Mouse (Mus musculus): Measurements from ENCODE around the gene Casp2. TPM values are rescaled to one million over a fixed set of nuclear protein-coding genes. Genes with fewer than 3 reads are reported as not detected.

Casp2 gene
- 11.7 TPM for polyA plus RNA-seq (2012; fragmentation: generic; extraction: Trizol)
- long read RNA-seq, experiment 1, transcript Casp2-201 (11 exons, 3,529 nt), result major isoform, 5 of 7 reads
- long read RNA-seq, experiment 1, partial matches to known transcripts, result 0 of 7 reads
- long read RNA-seq, experiment 1, other reads (novel, unspliced or antisense), result 2 of 7 reads
- long read RNA-seq, experiment 2, transcript Casp2-201 (11 exons, 3,529 nt), result major isoform, 89 of 109 reads
- long read RNA-seq, experiment 2, transcript Casp2-209 (12 exons, 1,439 nt), result minor isoform, 5 of 109 reads
- long read RNA-seq, experiment 2, partial matches to known transcripts, result 5 of 109 reads
- long read RNA-seq, experiment 2, other reads (novel, unspliced or antisense), result 10 of 109 reads

DNA sequence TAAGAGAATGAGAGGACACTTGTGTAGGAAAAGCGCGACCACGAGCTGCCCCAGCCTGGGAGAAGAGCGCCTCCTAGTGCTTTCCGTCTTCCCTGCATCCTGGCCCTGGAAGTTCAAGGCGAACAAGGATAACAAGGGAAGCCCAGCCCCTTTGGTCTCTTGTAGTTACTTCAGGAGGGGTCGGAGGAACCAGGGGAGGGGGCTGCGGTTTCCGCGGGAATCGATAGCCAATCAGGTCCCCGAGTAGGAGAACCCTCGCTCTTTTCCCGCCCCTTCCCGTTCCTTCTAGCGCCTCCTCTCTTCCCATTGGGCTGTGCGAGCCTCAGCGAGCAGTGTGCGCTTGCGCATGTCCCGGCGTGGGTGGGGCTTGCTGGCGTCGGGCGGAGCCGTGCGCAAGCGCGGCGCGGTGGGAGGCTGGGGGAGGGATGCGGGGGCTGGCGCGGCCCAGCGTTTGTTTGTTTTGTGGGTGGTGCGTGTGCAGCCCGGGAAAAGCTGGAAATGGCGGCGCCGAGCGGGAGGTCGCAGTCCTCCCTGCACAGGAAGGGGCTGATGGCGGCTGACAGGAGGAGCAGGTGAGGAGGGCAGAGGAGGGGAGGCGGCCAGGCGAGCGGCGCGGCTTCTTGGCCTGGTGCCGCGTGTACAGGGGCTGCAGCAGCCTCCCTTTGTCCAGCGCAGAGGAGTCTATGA is at the start of gene Casp2:
Gene Casp2, plus strand, starts transcription at position 360 of the 687 bp plus-strand sequence.
- Histone ChIP-seq H3ac (ENCODE audit: control insufficient read depth, insufficient read length, low read depth) (peak within 1 kb of the TSS; percentile 94), H3K27me3 (ENCODE audit: control insufficient read depth, insufficient read depth, insufficient read length) (no peaks in the 10 kb centered on the region), H3K79me3 (ENCODE audit: low read depth) (peaks cover 28% of the 10 kb centered on the region), H3K36me3 (ENCODE audit: control insufficient read depth, insufficient read depth) (peaks cover 29% of the 10 kb centered on the region), H3K79me2 (ENCODE audit: control insufficient read depth, insufficient read depth) (peaks cover 36% of the 10 kb centered on the region), H3K4me3 (ENCODE audit: insufficient read depth, poor library complexity, severe bottlenecking) (peak within 1 kb of the TSS; percentile 93)
- TF ChIP-seq CTCF (IDR thresholded peaks at IDR 0.05; ENCODE audit: control insufficient read depth, insufficient read depth, insufficient read length) (peak; percentile 76), MAX (IDR thresholded peaks at IDR 0.05) (peak; percentile 66), CEBPB (IDR thresholded peaks at IDR 0.05; ENCODE audit: low read depth) (no peak)

DNA sequence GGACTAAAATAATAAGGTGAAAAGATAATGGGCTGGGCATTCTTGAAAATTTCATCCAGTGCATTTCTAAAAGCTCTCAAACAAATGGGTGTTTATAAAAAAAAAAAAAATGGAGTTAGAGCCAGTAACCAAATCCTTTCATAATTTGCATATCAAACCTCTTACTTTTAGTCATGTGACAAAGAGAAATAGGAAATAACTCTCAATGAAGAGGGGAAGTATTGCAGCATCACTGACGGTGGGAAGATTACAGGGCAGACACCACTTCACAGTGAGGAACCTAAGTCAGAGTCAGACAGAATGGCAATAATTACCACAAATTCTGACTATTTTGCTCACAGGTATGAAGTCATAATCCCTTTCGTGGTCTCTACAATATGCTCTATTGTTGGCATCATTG is 49.8 kb upstream of the Casp2 start, which contains the start of gene Tas2r144:
Gene Tas2r144, plus strand, starts transcription at position 301 of the 400 bp plus-strand sequence.
- no peaks in the 10 kb centered on the region for H3K36me3 ChIP-seq (ENCODE audit: control insufficient read depth, insufficient read depth)
- H3K4me3 ChIP-seq (ENCODE audit: insufficient read depth, poor library complexity, severe bottlenecking), result no peak within 1 kb of the TSS
- no peaks in the 10 kb centered on the region for H3K79me3 ChIP-seq (ENCODE audit: low read depth)
- peaks cover 4% of the 10 kb centered on the region for H3K27me3 ChIP-seq (ENCODE audit: control insufficient read depth, insufficient read depth, insufficient read length)
- H3ac ChIP-seq (ENCODE audit: control insufficient read depth, insufficient read length, low read depth), result no peak within 1 kb of the TSS
- no peaks in the 10 kb centered on the region for H3K79me2 ChIP-seq (ENCODE audit: control insufficient read depth, insufficient read depth)
- TF ChIP-seq USF1 (IDR thresholded peaks at IDR 0.05; ENCODE audit: low read depth) (no peak), FOSL1 (IDR thresholded peaks at IDR 0.05; ENCODE audit: insufficient read depth, low read length, poor library complexity, severe bottlenecking) (no peak), MYOG (IDR thresholded peaks at IDR 0.05; ENCODE audit: control insufficient read depth, extremely low read depth, insufficient read length) (no peak), CEBPB (IDR thresholded peaks at IDR 0.05; ENCODE audit: low read depth) (no peak), MYOD1 (IDR thresholded peaks at IDR 0.05; ENCODE audit: control insufficient read depth, insufficient read length, low read depth) (no peak), CTCF (IDR thresholded peaks at IDR 0.05; ENCODE audit: control insufficient read depth, insufficient read depth, insufficient read length) (no peak), MAX (IDR thresholded peaks at IDR 0.05) (no peak)

DNA sequence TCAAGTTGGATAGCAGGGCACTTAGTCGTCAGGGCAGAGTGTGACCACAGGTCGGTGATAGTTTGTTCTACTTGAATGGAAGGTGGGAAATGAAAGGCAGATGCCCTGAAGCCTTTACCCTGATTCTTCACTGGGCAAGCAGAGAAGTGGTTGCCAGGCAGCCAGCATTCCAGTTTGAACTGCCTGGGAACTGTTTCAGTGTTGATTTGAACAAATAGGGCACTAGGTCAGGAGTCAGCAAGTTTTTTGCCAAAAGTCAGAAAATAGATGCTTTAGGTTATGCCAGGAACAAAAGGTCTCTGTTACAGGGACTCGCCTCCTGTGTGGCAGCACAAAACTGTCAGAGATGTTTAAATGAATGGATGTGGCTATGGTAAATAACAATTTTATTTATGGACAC is 42.5 kb upstream of the Casp2 start:
- Histone ChIP-seq H3ac (ENCODE audit: control insufficient read depth, insufficient read length, low read depth) (no peak overlapping the region), H3K36me3 (ENCODE audit: control insufficient read depth, insufficient read depth) (no peaks in the 10 kb centered on the region), H3K27me3 (ENCODE audit: control insufficient read depth, insufficient read depth, insufficient read length) (no peaks in the 10 kb centered on the region), H3K4me3 (ENCODE audit: insufficient read depth, poor library complexity, severe bottlenecking) (no peak overlapping the region), H3K79me2 (ENCODE audit: control insufficient read depth, insufficient read depth) (no peaks in the 10 kb centered on the region), H3K79me3 (ENCODE audit: low read depth) (no peaks in the 10 kb centered on the region)
- no peak for TF ChIP-seq FOSL1 (IDR thresholded peaks at IDR 0.05; ENCODE audit: insufficient read depth, low read length, poor library complexity, severe bottlenecking)

DNA sequence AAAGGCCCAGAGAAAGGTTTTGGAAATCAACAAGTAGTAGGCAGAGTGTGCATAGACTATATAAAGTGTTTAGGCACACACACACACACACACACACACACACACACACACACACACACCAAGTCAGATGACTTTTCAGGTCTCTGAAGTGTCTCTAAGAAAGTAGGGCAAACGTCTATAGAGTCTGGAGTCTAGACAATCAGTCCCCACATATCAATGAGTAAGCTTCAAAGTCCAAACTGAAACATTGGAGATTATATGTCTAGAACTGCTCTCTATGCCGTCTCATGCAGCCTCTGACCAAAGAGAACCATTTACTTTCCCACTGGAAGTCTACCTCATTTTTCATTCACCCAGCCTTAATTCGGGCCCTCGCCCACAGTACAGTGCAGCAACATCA is 39.7 kb upstream of the Casp2 start:
- no peaks in the 10 kb centered on the region for H3K79me3 ChIP-seq (ENCODE audit: low read depth)
- H3ac ChIP-seq (ENCODE audit: control insufficient read depth, insufficient read length, low read depth), result no peak overlapping the region
- no peaks in the 10 kb centered on the region for H3K36me3 ChIP-seq (ENCODE audit: control insufficient read depth, insufficient read depth)
- TF ChIP-seq CTCF (IDR thresholded peaks at IDR 0.05; ENCODE audit: control insufficient read depth, insufficient read depth, insufficient read length) (no peak), MAX (IDR thresholded peaks at IDR 0.05) (no peak), FOSL1 (IDR thresholded peaks at IDR 0.05; ENCODE audit: insufficient read depth, low read length, poor library complexity, severe bottlenecking) (no peak), MYOD1 (IDR thresholded peaks at IDR 0.05; ENCODE audit: control insufficient read depth, insufficient read length, low read depth) (no peak), USF1 (IDR thresholded peaks at IDR 0.05; ENCODE audit: low read depth) (no peak), MYOG (IDR thresholded peaks at IDR 0.05; ENCODE audit: control insufficient read depth, extremely low read depth, insufficient read length) (no peak), CEBPB (IDR thresholded peaks at IDR 0.05; ENCODE audit: low read depth) (no peak)
- H3K79me2 ChIP-seq (ENCODE audit: control insufficient read depth, insufficient read depth), result no peaks in the 10 kb centered on the region
- H3K4me3 ChIP-seq (ENCODE audit: insufficient read depth, poor library complexity, severe bottlenecking), result no peak overlapping the region
- H3K27me3 ChIP-seq (ENCODE audit: control insufficient read depth, insufficient read depth, insufficient read length), result no peaks in the 10 kb centered on the region

DNA sequence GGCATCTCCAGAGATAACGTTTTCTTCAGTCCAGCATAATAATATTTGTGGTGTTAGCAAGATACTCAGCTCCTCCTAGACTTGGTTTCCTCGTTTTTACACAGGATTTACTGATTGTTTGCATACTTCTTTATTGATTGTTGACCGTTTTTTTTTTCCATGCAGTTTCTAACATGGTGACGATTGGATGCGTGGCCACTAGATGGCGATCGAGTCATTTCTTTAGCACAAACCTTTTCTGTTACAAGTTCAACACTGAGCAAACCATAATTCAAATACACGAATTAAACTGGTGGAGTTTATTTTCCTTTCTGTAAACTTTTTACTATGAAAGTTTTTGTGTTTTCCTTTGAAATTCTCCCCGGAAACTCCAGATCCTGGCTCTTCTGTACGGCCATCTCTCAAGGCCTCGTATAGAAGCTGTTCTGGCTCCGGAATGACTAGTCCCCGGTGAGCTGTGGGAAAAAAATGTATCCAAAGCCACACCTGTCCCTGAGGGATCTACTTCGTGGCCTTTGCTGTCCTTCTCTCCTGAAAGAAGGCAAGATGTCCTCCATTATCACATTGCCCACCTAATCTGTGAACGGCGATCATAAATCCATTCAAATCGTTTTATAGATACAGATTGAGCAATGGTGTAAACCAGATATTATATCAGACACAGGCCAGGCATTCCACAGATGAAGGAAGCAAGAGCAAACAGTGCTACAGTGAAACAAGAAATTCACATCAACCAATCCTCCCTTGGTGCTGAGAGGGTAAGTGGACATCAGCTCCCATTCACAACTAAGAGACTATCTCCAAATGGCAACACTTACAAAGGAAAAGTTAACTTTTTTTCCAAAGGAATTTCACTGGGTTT is 37.3 kb upstream of the Casp2 start:
- no peak overlapping the region for H3K4me3 ChIP-seq (ENCODE audit: insufficient read depth, poor library complexity, severe bottlenecking)
- no peaks in the 10 kb centered on the region for H3K79me3 ChIP-seq (ENCODE audit: low read depth)
- peak overlapping the region; percentile 12 for H3ac ChIP-seq (ENCODE audit: control insufficient read depth, insufficient read length, low read depth)
- H3K27me3 ChIP-seq (ENCODE audit: control insufficient read depth, insufficient read depth, insufficient read length), result no peaks in the 10 kb centered on the region
- H3K36me3 ChIP-seq (ENCODE audit: control insufficient read depth, insufficient read depth), result no peaks in the 10 kb centered on the region
- TF ChIP-seq CTCF (IDR thresholded peaks at IDR 0.05; ENCODE audit: control insufficient read depth, insufficient read depth, insufficient read length) (peak; percentile 6), USF1 (IDR thresholded peaks at IDR 0.05; ENCODE audit: low read depth) (no peak)
- no peaks in the 10 kb centered on the region for H3K79me2 ChIP-seq (ENCODE audit: control insufficient read depth, insufficient read depth)
